Mouse (Mus musculus): ENCODE measurements around the gene Zscan2. TPM values are rescaled to one million over a fixed set of nuclear protein-coding genes. Genes with fewer than 3 reads are reported as not detected.
A peak's percentile ranks its signal among the peaks of the same experiment; 100 is the strongest.

Gene Zscan2
- polyA plus RNA-seq, 1 experiment from 2014 or later, result 4.6 TPM

DNA sequence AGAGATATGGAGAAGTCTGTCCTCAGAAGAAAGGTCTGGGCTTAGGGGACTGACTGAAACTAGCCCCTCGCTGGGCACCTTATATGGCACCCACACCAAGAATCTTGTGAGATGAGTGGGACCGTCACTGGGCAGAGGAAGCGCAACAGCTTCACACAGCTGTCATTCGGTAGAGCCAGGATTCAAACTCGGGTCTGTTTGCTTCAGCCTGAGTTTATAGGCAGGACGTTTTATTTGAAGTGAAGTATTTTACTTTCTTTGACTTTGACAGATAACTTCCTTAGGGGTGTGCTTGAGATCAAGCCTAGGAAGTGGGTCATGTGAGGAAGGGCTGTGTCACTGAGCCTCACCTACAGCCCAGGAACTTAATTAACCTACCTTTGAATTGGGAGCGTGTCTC lies 4.8 kb downstream of the Zscan2 start:
- peaks cover 35% of the 10 kb centered on the region for H3K4me1 ChIP-seq
- no peaks in the 10 kb centered on the region for H3K27me3 ChIP-seq
- no peaks in the 10 kb centered on the region for H3K9me3 ChIP-seq (replicated peaks)
- peaks cover 72% of the 10 kb centered on the region for H3K36me3 ChIP-seq
- whole genome bisulfite sequencing, result 94% methylated on average over 7 of the region's 7 CpGs
- ATAC-seq (ENCODE audit: low FRiP score), result no peak
- no peak overlapping the region for H3K27ac ChIP-seq
- no peak overlapping the region for H3K4me2 ChIP-seq (replicated peaks)
- H3K9ac ChIP-seq, result no peak overlapping the region
- H3K4me3 ChIP-seq, result no peak overlapping the region

DNA sequence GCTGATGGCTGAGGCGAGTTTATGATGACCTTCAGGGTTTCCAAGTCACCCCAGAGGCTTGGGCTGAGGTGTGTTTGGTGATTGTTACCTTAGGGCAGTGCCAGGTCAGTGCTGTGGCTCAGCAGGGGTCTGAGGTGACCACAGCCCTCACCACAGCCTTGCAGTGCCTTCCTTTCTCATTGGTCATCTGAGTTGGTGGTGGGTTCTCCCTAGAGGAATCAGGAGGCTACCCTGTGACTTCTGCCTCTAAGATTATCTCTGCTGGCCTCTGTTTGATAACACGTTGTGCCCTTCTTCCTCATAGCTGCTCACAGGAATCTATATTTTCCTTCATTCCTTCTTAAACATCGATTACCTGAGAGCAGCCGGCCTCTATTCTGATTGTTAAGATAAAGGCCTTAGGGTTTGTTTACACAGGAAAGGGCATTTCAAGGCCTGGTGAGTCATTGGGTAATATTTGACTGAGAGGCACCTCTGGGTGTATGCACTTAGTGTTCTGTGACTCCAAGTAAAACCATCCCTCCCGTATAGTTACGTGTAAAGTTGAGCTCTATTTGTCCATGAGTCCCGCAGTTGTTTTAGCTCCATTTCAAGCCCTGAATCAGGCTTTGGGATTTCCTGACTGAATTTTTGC lies 5.9 kb downstream of the Zscan2 start:
- no peak overlapping the region for H3K27ac ChIP-seq
- no peak overlapping the region for H3K4me3 ChIP-seq
- H3K27me3 ChIP-seq, result no peaks in the 10 kb centered on the region
- 91% methylated on average over 7 of the region's 7 CpGs for WGBS
- H3K9me3 ChIP-seq (replicated peaks), result no peaks in the 10 kb centered on the region
- H3K4me1 ChIP-seq, result peaks cover 33% of the 10 kb centered on the region
- H3K4me2 ChIP-seq (replicated peaks), result no peak overlapping the region
- ATAC-seq (ENCODE audit: low FRiP score), result no peak
- H3K9ac ChIP-seq, result no peak overlapping the region
- peaks cover 82% of the 10 kb centered on the region for H3K36me3 ChIP-seq

DNA sequence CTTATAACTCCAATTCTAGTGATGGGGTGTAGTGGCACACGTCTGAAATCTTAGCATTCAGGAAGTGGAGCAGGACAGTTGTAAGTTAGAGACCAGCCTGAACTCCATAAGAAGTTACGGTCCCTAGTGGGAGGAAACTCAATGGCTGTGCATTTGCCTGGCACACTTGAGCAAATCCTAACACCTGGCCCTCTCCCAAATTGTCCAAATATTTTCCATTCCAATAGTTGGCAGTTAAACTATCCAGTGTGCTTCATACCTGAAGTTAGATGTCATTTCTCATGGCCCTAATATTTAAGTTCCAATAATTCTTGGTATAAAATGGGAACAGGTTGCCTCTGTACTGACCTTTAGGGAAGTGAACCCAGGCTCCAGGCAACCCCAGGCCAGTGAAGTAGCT lies 8.0 kb downstream of the Zscan2 start:
- H3K9me3 ChIP-seq (replicated peaks), result no peaks in the 10 kb centered on the region
- ATAC-seq (ENCODE audit: low FRiP score), result no peak
- no peak overlapping the region for H3K4me2 ChIP-seq (replicated peaks)
- H3K27me3 ChIP-seq, result peaks cover 8% of the 10 kb centered on the region
- H3K4me3 ChIP-seq, result no peak overlapping the region
- no peak overlapping the region for H3K27ac ChIP-seq
- 96% methylated on average over 2 of the region's 2 CpGs for WGBS
- H3K4me1 ChIP-seq, result peaks cover 15% of the 10 kb centered on the region
- peaks cover 92% of the 10 kb centered on the region for H3K36me3 ChIP-seq
- no peak overlapping the region for H3K9ac ChIP-seq

DNA sequence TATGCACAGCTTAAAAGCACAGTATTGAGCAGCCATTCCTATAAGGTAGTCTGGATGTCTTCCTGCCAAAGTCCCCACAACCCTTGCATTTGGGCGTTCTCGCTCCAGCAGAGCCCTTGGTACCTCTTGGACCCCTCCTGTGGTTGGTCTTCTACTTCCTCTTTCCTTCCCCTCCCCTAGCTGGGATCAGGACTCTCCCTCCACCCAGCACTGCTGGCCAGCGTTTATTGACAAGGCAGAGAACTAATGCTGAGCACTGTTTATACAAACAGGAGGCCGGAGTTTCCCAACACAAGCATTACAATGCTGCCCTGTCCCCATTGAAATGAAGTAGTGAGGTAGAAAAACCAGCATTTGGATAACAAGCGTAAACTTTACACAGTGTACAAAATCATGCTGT lies 12.3 kb downstream of the Zscan2 start:
- Histone ChIP-seq H3K9me3 (replicated peaks) (no peaks in the 10 kb centered on the region), H3K9ac (no peak overlapping the region), H3K4me3 (no peak overlapping the region), H3K27me3 (peaks cover 30% of the 10 kb centered on the region), H3K36me3 (peaks cover 91% of the 10 kb centered on the region), H3K27ac (no peak overlapping the region), H3K4me1 (0 out of 2 replicates have a peak, but pooled peaks cover 3% of the 10 kb centered on the region), H3K4me2 (replicated peaks) (no peak overlapping the region)
- no peak for ATAC-seq (ENCODE audit: low FRiP score)
- WGBS, result 81% methylated on average over 5 of the region's 5 CpGs

DNA sequence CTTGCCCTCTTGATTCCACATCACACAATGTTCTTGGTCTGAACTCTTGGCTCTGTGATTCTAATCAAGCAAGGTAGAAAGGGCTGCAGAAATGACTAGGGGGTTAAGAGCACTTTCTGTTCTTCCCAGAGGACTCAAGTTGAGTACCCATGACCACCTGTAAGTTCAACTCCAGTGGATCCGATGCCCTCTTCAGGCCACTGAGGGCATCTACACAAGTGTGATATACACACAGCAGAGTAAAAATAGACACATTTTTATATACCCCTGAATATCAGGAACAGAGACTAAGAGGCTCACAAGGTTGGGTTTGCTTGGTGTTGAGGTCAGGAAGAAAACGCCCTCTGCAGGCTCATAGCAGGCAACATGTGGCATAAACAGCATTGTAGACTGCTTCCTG lies 12.9 kb downstream of the Zscan2 start:
- Histone ChIP-seq H3K4me2 (replicated peaks) (no peak overlapping the region), H3K36me3 (peaks cover 87% of the 10 kb centered on the region), H3K4me3 (no peak overlapping the region), H3K27ac (no peak overlapping the region), H3K27me3 (peaks cover 30% of the 10 kb centered on the region), H3K4me1 (0 out of 2 replicates have a peak, but pooled peaks cover 3% of the 10 kb centered on the region), H3K9me3 (replicated peaks) (no peaks in the 10 kb centered on the region), H3K9ac (no peak overlapping the region)
- ATAC-seq (ENCODE audit: low FRiP score), result no peak
- 93% methylated on average over 2 of the region's 2 CpGs for WGBS

DNA sequence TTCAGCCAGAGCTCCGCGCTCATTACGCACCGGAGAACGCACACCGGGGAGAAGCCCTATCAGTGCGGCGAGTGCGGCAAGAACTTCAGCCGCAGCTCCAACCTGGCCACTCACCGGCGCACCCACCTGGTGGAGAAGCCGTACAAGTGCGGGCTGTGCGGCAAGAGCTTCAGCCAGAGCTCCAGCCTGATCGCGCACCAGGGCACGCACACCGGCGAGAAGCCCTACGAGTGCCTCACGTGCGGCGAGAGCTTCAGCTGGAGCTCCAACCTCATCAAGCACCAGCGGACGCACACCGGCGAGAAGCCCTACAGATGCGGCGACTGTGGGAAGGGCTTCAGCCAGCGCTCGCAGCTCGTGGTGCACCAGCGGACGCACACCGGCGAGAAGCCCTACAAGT lies 15.0 kb downstream of the Zscan2 start:
- Histone ChIP-seq H3K9me3 (replicated peaks) (no peaks in the 10 kb centered on the region), H3K4me2 (replicated peaks) (no peak overlapping the region), H3K36me3 (peaks cover 66% of the 10 kb centered on the region), H3K27me3 (peaks cover 30% of the 10 kb centered on the region), H3K4me3 (no peak overlapping the region), H3K9ac (no peak overlapping the region), H3K4me1 (0 out of 2 replicates have a peak, but pooled peaks cover 3% of the 10 kb centered on the region), H3K27ac (no peak overlapping the region)
- ATAC-seq (ENCODE audit: low FRiP score), result no peak
- WGBS, result 40% methylated on average over 37 of the region's 37 CpGs

DNA sequence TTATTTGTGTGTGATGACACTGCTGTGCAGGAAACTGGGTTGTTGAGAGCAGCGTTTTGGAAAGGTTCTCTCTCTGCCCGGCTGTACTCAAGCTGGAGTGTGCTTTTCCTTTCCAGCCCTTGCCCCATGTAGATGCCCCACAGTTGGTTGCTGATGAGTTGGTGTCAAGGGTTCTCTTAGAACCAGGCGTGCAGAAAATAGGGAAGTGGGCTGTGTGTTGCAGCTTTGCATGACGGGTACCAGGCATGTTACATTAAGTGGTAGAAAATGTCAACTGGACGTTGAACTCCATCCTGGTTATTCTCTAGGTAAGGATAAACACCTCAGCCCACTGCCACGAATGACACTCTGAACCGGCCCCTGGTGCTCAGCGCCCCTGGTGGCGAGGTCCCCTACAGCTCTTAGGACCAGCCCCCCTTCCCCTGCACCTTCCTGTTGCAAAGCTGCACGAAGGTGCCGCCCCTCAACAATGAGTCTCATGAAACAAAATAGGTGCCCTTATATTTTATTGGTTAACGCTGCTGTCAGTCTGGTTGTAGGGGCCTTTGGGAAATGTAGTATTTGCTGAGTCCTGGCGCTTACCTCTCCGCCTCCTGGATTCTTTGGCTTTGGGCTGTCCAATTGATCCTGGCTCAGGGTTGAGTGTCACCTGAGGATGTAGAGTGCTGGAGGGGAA lies 22.2 kb downstream of the Zscan2 start:
- peak; percentile 77 for ATAC-seq (ENCODE audit: low FRiP score)
- 26% methylated on average over 14 of the region's 14 CpGs for WGBS
- Histone ChIP-seq H3K27me3 (no peaks in the 10 kb centered on the region), H3K4me1 (0 out of 2 replicates have a peak, but pooled peaks cover 3% of the 10 kb centered on the region), H3K27ac (no peak overlapping the region), H3K36me3 (peaks cover 3% of the 10 kb centered on the region; the same call in 1 of the 2 replicates), H3K9ac (no peak overlapping the region), H3K9me3 (replicated peaks) (no peaks in the 10 kb centered on the region), H3K4me3 (peak overlapping the region; percentile 8; the same call in 1 of the 2 replicates), H3K4me2 (replicated peaks) (peak overlapping the region; percentile 38)

DNA sequence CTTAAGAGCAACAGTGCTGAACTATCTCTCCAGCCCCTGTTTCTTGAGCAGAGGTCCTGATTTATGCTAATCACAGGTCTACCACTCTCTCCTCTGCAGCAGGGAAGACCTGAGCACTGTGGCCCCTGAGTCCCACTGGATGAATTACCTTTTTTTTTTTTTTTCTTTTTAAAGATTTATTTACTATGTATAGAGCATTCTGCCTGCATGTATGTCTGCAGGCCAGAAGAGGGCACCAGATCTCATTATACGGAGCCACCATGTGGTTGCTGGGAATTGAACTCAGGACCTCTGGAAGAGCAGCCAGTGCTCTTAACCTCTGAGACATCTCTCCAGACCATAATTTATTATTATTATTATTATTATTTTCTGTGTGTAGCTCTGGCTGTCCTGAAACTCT lies 24.9 kb downstream of the Zscan2 start:
- no peak for ATAC-seq (ENCODE audit: low FRiP score)
- H3K9me3 ChIP-seq (replicated peaks), result no peaks in the 10 kb centered on the region
- H3K27me3 ChIP-seq, result no peaks in the 10 kb centered on the region
- no peak overlapping the region for H3K9ac ChIP-seq
- H3K27ac ChIP-seq, result no peak overlapping the region
- no peak overlapping the region for H3K4me3 ChIP-seq
- WGBS, result 29% methylated on average over 1 of the region's 1 CpGs
- no peak overlapping the region for H3K4me2 ChIP-seq (replicated peaks)
- H3K4me1 ChIP-seq, result peaks cover 18% of the 10 kb centered on the region
- H3K36me3 ChIP-seq, result peaks cover 5% of the 10 kb centered on the region; the same call in 1 of the 2 replicates

DNA sequence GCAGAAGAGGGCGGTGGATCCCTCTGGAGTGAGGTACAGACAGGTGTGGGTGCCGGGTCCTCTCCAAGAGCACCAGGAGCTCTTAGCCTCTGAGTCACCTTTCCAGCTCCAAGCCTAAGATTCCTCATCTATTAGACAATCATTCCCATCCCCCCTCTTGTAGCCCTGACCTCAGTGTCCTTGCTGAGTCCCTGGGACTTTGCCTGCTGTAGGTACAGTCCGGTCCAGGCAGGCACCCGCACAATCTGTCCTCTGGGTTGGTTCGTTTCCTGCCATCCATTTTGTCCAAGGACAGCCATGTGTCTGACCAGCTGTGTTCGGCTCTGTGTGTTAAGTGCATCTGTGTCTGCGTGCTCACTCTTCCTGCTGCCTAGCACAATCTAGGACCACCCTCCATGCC lies 27.9 kb downstream of the Zscan2 start:
- 71% methylated on average over 7 of the region's 7 CpGs for WGBS
- ATAC-seq (ENCODE audit: low FRiP score), result peak; percentile 24
- Histone ChIP-seq H3K9ac (no peak overlapping the region), H3K4me3 (no peak overlapping the region), H3K36me3 (peaks cover 32% of the 10 kb centered on the region), H3K4me2 (replicated peaks) (no peak overlapping the region), H3K27me3 (no peaks in the 10 kb centered on the region), H3K9me3 (replicated peaks) (no peaks in the 10 kb centered on the region), H3K4me1 (peaks cover 15% of the 10 kb centered on the region), H3K27ac (peak overlapping the region; percentile 84)

DNA sequence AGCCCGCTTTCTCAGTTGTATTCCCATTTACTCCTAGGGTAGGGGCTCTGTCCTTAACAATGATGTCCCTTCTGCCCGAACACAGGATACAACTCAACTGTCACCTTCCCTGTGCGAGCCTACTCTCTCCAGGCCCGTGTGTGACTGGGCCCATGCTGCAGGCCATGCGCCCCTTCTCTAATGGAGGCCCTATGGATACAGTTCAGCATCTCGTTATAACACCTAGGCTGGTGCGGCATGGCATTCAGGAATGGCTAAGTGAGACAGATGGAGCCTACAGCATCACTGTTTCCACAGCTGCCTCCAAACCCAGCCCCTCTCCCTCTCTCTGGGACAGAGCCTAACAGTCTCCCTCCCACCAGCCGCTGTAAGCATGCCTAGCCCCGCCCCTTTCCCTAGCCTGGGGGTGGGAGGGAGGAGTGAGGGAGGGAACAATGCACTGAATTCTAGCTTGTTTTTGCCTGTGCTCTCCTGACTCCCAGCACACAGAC lies 28.3 kb downstream of the Zscan2 start:
- Histone ChIP-seq H3K9ac (0 out of 2 replicates have a peak overlapping the region, but pooled peaks have one; percentile 15), H3K27me3 (no peaks in the 10 kb centered on the region), H3K27ac (peak overlapping the region; percentile 84), H3K36me3 (peaks cover 37% of the 10 kb centered on the region), H3K9me3 (replicated peaks) (no peaks in the 10 kb centered on the region), H3K4me1 (peaks cover 15% of the 10 kb centered on the region), H3K4me2 (replicated peaks) (no peak overlapping the region), H3K4me3 (no peak overlapping the region)
- WGBS, result 35% methylated on average over 9 of the region's 9 CpGs
- ATAC-seq (ENCODE audit: low FRiP score), result peak; percentile 84

DNA sequence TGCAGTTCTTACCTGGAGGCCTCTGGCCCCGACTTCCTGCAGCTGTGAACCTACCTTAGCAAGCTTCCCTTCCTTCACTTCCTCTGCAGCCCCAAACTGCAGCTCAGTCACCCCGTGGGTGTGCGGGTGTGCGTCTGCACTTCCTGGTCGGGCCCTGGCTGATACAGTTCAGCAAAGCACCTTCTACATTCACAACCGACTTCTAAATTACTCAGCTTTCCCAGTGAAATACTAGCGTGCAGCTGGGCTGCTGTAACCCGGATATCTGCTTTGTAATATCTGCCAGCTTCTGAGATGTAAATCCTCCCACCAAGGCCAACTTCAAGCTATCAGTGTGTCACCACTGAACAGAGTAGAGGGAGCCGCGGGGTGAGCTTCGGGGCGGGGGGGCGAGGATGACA lies 29.1 kb downstream of the Zscan2 start:
- peak overlapping the region; percentile 84 for H3K27ac ChIP-seq
- H3K4me3 ChIP-seq, result no peak overlapping the region
- no peak for ATAC-seq (ENCODE audit: low FRiP score)
- H3K4me1 ChIP-seq, result peaks cover 15% of the 10 kb centered on the region
- peak overlapping the region; percentile 13; the same call in 1 of the 2 replicates for H3K9ac ChIP-seq
- no peaks in the 10 kb centered on the region for H3K27me3 ChIP-seq
- 83% methylated on average over 13 of the region's 13 CpGs for WGBS
- peaks cover 42% of the 10 kb centered on the region for H3K36me3 ChIP-seq
- no peak overlapping the region for H3K4me2 ChIP-seq (replicated peaks)
- H3K9me3 ChIP-seq (replicated peaks), result no peaks in the 10 kb centered on the region

DNA sequence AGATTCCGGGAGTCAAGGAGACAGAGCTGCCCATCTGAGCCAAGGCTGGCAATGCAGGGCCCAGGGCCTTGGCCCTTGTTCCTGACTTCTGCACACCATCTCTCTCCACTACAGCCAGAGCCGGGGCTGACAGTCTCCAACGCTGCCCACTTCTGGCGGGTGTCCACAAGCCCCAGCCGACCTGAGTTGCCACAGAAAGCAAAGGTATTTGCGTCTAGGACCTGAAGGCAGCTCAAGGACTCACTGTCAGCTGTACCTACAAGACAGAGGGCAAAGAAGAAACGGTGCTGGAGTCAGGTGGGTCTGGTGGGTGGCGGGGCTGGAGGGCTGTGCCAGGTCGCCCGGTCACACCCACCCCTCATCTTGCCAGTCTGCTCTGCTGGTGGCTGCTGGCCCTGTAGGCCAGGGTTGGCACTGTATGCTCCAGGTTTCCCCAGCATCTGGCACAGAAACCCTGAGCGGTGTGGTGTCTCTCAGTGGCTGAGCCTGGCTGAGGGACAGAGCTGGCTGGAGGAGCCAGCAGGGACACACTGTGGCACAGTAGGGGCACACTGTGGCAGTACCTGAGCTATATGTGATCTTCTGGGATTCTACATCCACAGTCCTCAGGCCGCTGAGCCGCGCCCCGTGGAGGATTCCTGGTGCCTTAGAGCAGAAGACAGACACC lies 32.5 kb downstream of the Zscan2 start:
- no peak overlapping the region for H3K9ac ChIP-seq
- H3K4me2 ChIP-seq (replicated peaks), result no peak overlapping the region
- ATAC-seq (ENCODE audit: low FRiP score), result no peak
- H3K27ac ChIP-seq, result no peak overlapping the region
- H3K27me3 ChIP-seq, result no peaks in the 10 kb centered on the region
- 95% methylated on average over 15 of the region's 15 CpGs for WGBS
- H3K36me3 ChIP-seq, result peaks cover 73% of the 10 kb centered on the region
- H3K4me1 ChIP-seq, result peaks cover 15% of the 10 kb centered on the region
- H3K4me3 ChIP-seq, result no peak overlapping the region
- no peaks in the 10 kb centered on the region for H3K9me3 ChIP-seq (replicated peaks)
